Mouse (Mus musculus): ENCODE results near the gene 3110021N24Rik.

Gene 3110021N24Rik

GRCm38 (mm10) chr4:108793941-108794340 lies 74.5 kb downstream of the 3110021N24Rik start:
- in situ Hi-C loops (cut with MseI, MboI), result no loop called here

- in situ Hi-C loops (cut with MseI, MboI), result no loop called here
Measured at GRCm38 (mm10) chr4:108796701-108797100, 77.3 kb downstream of the 3110021N24Rik start.

- in situ Hi-C loops (cut with MseI, MboI), result no loop called here
Measured at GRCm38 (mm10) chr4:108798083-108798830, 78.8 kb downstream of the 3110021N24Rik start.

- in situ Hi-C loops (cut with MseI, MboI), result no loop called here
Measured at GRCm38 (mm10) chr4:108803535-108803934, 84.1 kb downstream of the 3110021N24Rik start.

- in situ Hi-C loops (cut with MseI, MboI), result no loop called here
Measured at GRCm38 (mm10) chr4:108811142-108811541, 91.7 kb downstream of the 3110021N24Rik start.

GRCm38 (mm10) chr4:108811550-108811949 lies 92.1 kb downstream of the 3110021N24Rik start:
- in situ Hi-C loops (cut with MseI, MboI), result no loop called here

- in situ Hi-C loops (cut with MseI, MboI), result no loop called here
Measured at GRCm38 (mm10) chr4:108825677-108826076, 106.2 kb downstream of the 3110021N24Rik start.

- in situ Hi-C loops (cut with MseI, MboI), result no loop called here
Measured at GRCm38 (mm10) chr4:108826096-108826495, 106.6 kb downstream of the 3110021N24Rik start.

- in situ Hi-C loops (cut with MseI, MboI), result no loop called here
Measured at GRCm38 (mm10) chr4:108826643-108827042, 107.2 kb downstream of the 3110021N24Rik start.

- in situ Hi-C loops (cut with MseI, MboI), result no loop called here
Measured at GRCm38 (mm10) chr4:108830698-108831097, 111.2 kb downstream of the 3110021N24Rik start.

All from mouse trophoblast stem cell (cell line).